Mouse (Mus musculus): Measurements from ENCODE around the gene Mup9. TPM values are rescaled to one million over a fixed set of nuclear protein-coding genes. Genes with fewer than 3 reads are reported as not detected.
"Not testable (repeated sequence)": the region's sequence is repeated elsewhere in the genome, so short reads cannot be mapped to it uniquely, and the experiment has no call there.

Gene Mup9
- total RNA-seq (2014; rRNA removed) (not detected in 2 replicates), polyA plus RNA-seq (2015; fragmentation: Nextera tagmentation; extraction: Ambion mirVana) (not detected in 2 replicates)

DNA sequence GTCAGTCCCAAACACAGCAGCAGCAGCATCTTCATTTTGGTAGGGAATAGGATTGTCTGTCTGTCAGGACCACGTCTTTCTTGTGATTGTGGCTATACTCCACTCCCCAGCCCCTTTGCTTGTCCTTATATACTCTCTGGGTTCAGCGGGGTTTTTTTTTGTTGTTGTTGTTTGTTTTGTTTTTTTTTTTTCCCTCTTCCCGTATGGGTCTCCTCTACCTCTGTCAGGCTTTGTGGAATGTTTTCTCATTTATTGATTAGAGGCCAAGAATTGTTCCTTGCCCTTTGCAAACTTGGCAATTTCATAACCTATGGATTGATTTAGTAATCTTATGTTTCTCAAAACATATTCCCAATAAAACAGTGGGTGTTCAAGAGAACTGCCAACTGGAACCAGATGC is at the start of gene Mup9:
Gene Mup9, minus strand, starts transcription at position 101 of the 400 bp plus-strand sequence.
- H3K36me3 ChIP-seq (ENCODE audit: insufficient read depth, low read length); ATAC-seq (ENCODE audit: low FRiP score); H3K4me2 ChIP-seq (ENCODE audit: low read depth, low read length, poor library complexity, severe bottlenecking); H3K4me1 ChIP-seq (ENCODE audit: insufficient read depth, low read length); DNase-seq (ENCODE audit: low spot score); H3K4me3 ChIP-seq (ENCODE audit: low read depth, low read length); H3K27ac ChIP-seq (ENCODE audit: low read depth, low read length); H3K9ac ChIP-seq (replicated peaks; ENCODE audit: low read length, poor library complexity, severe bottlenecking); H3K27me3 ChIP-seq (ENCODE audit: insufficient read depth, low read length); H3K9me3 ChIP-seq (ENCODE audit: low read length): not testable (repeated sequence)
- 75% methylated on average over 3 of the region's 3 CpGs for WGBS

Other genes with a start within 250 kb of the Mup9 start
- gene Mup8, start 199.4 kb downstream of the Mup9 start, total RNA-seq (2014; rRNA removed), result not detected in 2 replicates
- not detected in 2 replicates for gene Mup8, start 199.4 kb downstream of the Mup9 start, polyA plus RNA-seq (2015; fragmentation: Nextera tagmentation; extraction: Ambion mirVana)
- not detected in 2 replicates for gene Mup1, start 80.0 kb upstream of the Mup9 start, total RNA-seq (2014; rRNA removed)
- not detected in 2 replicates for gene Mup1, start 80.0 kb upstream of the Mup9 start, polyA plus RNA-seq (2015; fragmentation: Nextera tagmentation; extraction: Ambion mirVana)
- not detected in 2 replicates for gene Mup10, start 160.2 kb upstream of the Mup9 start, total RNA-seq (2014; rRNA removed)
- not detected in 2 replicates for gene Mup10, start 160.2 kb upstream of the Mup9 start, polyA plus RNA-seq (2015; fragmentation: Nextera tagmentation; extraction: Ambion mirVana)
- not detected in 2 replicates for gene Mup11, start 240.5 kb upstream of the Mup9 start, total RNA-seq (2014; rRNA removed)
- gene Mup11, start 240.5 kb upstream of the Mup9 start, polyA plus RNA-seq (2015; fragmentation: Nextera tagmentation; extraction: Ambion mirVana), result not detected in 2 replicates